Mouse (Mus musculus) midbrain, embryonic 11.5 days (tissue): ENCODE data around the gene Bcl11b. TPM values are rescaled to one million over a fixed set of nuclear protein-coding genes. Genes with fewer than 3 reads are reported as not detected.

Source experiments
- ATAC-seq: fragments of 200-750 bp; cut with Nextera tagmentation; 2 replicates; pipeline ENCODE4 v1.8.0; 2017; ENCODE audit warnings: moderate TSS enrichment, moderate library complexity; ENCODE audit not compliant: low FRiP score
- DNase-seq: peaks from one replicate; pipeline ENCODE4 v3.0.0; 2015; ENCODE audit warnings: low spot score; ENCODE audit errors: missing footprints
- H3K27ac ChIP-seq: fragments of 300-500 bp; sonication (generic); 2 replicates; pipeline ENCODE4 v1.5.1; 2014; ENCODE audit warnings: low read depth, low read length
- H3K27me3 ChIP-seq: fragments of 300-500 bp; sonication (generic); 2 replicates; pipeline ENCODE4 v1.6.1; 2014; ENCODE audit warnings: mild to moderate bottlenecking, low read length, moderate library complexity, mixed read lengths; ENCODE audit not compliant: control insufficient read depth, insufficient read depth
- H3K36me3 ChIP-seq: fragments of 300-500 bp; sonication (generic); 2 replicates; pipeline ENCODE4 v1.6.1; 2014; ENCODE audit warnings: mild to moderate bottlenecking, low read length, moderate library complexity, mixed read lengths; ENCODE audit not compliant: control insufficient read depth, insufficient read depth
- H3K4me1 ChIP-seq: fragments of 300-500 bp; sonication (generic); 2 replicates; pipeline ENCODE4 v1.6.1; 2014; ENCODE audit warnings: low read length; ENCODE audit not compliant: control insufficient read depth, insufficient read depth
- H3K4me2 ChIP-seq: fragments of 300-500 bp; sonication (generic); 2 replicates; pipeline ENCODE4 v1.6.1; 2014; ENCODE audit warnings: mild to moderate bottlenecking, moderate library complexity
- H3K4me3 ChIP-seq: fragments of 300-500 bp; sonication (generic); 2 replicates; pipeline ENCODE4 v1.5.1; 2014; ENCODE audit warnings: low read depth, low read length
- H3K9ac ChIP-seq: fragments of 300-500 bp; sonication (generic); 2 replicates; pipeline ENCODE4 v1.6.1; 2014; ENCODE audit warnings: low read length
- H3K9me3 ChIP-seq: fragments of 300-500 bp; sonication (generic); 2 replicates; pipeline ENCODE4 v1.6.1; 2016; ENCODE audit warnings: low read length; ENCODE audit not compliant: control insufficient read depth
- WGBS: fragments of 180-500 bp; shearing (Covaris S2); extraction: QIAGEN DNeasy Blood & Tissue Kit; methylation state at CpG from one replicate; pipeline ENCODE4 v1.1.7; 2014; 5-methylcytosine and 5-hydroxymethylcytosine counted together
- polyA plus RNA-seq: library from polyadenylated mRNA; unstranded; fragments of >200 nt; fragmentation: Nextera tagmentation; extraction: Ambion mirVana; gene quantifications from 2 replicates; pipeline ENCODE4 v1.2.1, GENCODE M21; 2014

Bcl11b gene
- polyA plus RNA-seq, 1 experiment from 2014 or later = 6.3 TPM

DNA sequence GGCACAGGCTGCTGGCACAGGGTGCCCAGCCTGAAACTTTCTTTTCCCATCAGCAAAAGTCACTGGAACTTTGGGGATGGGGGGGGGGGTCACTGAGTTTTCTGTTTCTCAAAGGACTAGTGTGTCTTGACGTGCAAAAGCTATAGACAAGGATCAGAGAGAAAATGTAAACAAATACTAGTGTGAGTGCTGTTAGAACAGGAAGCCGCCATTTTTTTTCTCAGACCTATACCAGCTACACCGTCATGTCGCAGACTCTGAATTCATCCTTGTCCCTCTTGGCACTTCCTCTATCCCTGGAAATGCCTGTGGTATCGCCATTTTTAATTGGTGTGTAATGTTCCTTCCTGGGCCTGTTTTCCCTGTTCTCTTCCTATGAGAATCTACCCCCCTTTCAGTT lies 66.4 kb downstream of the Bcl11b start:
- no peak for DNase-seq
- Histone ChIP-seq H3K36me3 (no peaks in the 10 kb centered on the region), H3K4me1 (peaks cover 24% of the 10 kb centered on the region), H3K27ac (no peak overlapping the region), H3K4me2 (no peak overlapping the region), H3K27me3 (no peaks in the 10 kb centered on the region), H3K9ac (no peak overlapping the region), H3K9me3 (no peaks in the 10 kb centered on the region), H3K4me3 (no peak overlapping the region)
- 92% methylated on average over 5 of the region's 5 CpGs for WGBS
- no peak for ATAC-seq

DNA sequence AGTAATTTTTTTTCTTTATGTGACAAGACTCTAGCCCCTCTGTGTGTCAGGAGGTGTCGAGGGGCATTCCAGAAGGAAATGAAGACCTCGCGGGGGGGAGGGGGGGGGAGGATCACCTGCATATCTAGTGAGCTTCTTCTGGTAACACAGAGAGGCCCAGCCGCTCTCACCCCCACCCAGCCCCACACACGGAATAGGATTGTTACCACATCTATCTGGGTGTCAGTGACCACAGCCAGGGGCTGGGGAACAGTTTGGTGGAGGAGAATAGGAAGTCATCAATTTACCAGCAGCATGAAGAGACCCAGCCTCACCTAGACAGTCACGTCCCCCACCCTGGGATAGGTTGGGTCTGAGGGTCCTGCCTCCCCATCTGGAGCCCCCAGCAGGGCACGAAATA lies 67.0 kb downstream of the Bcl11b start:
- no peaks in the 10 kb centered on the region for H3K36me3 ChIP-seq

DNA sequence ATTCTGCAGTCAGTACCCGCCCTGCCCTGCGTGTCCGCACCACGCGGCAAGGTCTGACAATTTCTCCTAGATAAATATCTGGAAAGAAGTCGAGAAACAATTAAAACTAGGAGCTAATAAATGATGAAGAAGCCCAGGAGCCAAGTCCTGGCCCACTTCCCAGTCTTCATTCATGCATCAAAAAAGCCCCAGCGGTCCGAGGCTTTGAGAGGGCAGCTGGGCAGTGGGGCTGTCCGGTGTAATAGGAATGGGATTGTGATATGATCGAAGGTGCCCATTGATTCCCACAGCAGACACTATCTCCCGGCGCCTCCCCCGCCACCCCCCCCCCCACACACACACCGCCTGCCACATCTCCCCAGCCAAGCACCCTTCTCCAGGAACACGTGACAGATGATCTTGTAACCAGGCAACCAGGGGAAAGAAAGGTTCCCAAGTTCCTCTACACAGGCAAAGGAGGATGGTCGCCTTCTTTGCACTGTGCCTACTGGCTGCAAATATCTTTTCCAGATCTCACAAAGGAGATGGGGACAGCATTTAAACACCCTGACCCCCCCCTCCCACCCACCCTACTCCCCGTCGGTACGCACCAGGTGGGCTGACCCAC lies 68.5 kb downstream of the Bcl11b start:
- H3K9me3 ChIP-seq = no peaks in the 10 kb centered on the region
- 75% methylated on average over 19 of the region's 19 CpGs for WGBS
- no peak overlapping the region for H3K27ac ChIP-seq
- H3K9ac ChIP-seq = no peak overlapping the region
- H3K4me1 ChIP-seq = peaks cover 30% of the 10 kb centered on the region
- H3K4me2 ChIP-seq = no peak overlapping the region
- no peaks in the 10 kb centered on the region for H3K27me3 ChIP-seq
- H3K4me3 ChIP-seq = no peak overlapping the region
- ATAC-seq (peak; percentile 57; the same call in 1 of the 2 replicates), DNase-seq (no peak)
- H3K36me3 ChIP-seq = no peaks in the 10 kb centered on the region

More for the DNA sequence above, 67.0 kb downstream of the Bcl11b start:
- Histone ChIP-seq H3K9ac (no peak overlapping the region), H3K4me3 (no peak overlapping the region), H3K9me3 (no peaks in the 10 kb centered on the region), H3K4me2 (no peak overlapping the region), H3K4me1 (peaks cover 26% of the 10 kb centered on the region), H3K27me3 (no peaks in the 10 kb centered on the region), H3K27ac (no peak overlapping the region)
- WGBS = 83% methylated on average over 7 of the region's 7 CpGs
- ATAC-seq (no peak), DNase-seq (no peak)

DNA sequence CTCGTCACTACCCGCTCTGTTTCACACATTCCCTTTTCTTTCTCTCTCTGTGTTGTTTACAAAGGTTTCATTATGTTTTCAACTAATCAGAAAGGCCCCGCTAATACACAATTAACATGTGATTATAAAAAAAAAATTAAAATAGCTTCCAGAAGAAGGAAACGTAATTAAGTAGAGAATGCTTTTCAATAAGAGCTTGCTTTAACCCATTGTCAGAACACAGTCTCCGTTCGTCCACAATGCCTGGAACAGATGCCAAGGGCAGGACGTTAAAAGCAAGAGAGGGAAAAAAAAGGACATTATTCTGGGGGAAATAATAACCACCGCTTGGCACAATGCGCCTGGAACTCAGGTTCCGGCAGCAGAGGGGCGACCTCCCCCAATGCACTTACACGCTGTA lies 71.3 kb downstream of the Bcl11b start:
- no peak overlapping the region for H3K9ac ChIP-seq
- no peaks in the 10 kb centered on the region for H3K9me3 ChIP-seq
- DNase-seq = no peak
- no peak overlapping the region for H3K4me3 ChIP-seq
- no peak for ATAC-seq
- H3K27me3 ChIP-seq = no peaks in the 10 kb centered on the region
- 70% methylated on average over 12 of the region's 12 CpGs for WGBS
- H3K4me2 ChIP-seq = no peak overlapping the region
- peak overlapping the region; percentile 32 for H3K27ac ChIP-seq
- H3K4me1 ChIP-seq = peaks cover 36% of the 10 kb centered on the region
- no peaks in the 10 kb centered on the region for H3K36me3 ChIP-seq

DNA sequence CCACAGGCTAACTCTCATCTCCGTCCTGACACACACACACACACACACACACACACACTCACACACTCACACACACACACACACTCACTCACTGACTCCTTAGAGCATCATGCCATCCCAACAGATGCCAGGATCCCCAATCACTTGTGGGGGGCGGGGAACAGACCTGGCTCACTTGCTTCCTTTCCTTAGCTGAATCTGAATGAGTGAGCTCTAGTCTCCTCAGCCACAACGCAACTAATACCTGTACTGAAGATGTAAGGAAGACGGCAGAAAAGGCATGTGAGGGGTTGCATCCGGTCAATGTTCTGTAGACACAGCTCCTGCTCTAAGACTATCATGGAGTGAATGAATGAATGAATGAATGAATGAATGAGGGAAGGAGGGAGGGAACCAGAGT lies 71.9 kb downstream of the Bcl11b start:
- H3K4me3 ChIP-seq = no peak overlapping the region
- no peaks in the 10 kb centered on the region for H3K36me3 ChIP-seq
- no peak for ATAC-seq
- no peak for DNase-seq
- no peaks in the 10 kb centered on the region for H3K9me3 ChIP-seq
- no peak overlapping the region for H3K4me2 ChIP-seq
- H3K9ac ChIP-seq = no peak overlapping the region
- H3K27ac ChIP-seq = no peak overlapping the region
- no peaks in the 10 kb centered on the region for H3K27me3 ChIP-seq
- peaks cover 36% of the 10 kb centered on the region for H3K4me1 ChIP-seq
- WGBS = 87% methylated on average over 5 of the region's 5 CpGs

DNA sequence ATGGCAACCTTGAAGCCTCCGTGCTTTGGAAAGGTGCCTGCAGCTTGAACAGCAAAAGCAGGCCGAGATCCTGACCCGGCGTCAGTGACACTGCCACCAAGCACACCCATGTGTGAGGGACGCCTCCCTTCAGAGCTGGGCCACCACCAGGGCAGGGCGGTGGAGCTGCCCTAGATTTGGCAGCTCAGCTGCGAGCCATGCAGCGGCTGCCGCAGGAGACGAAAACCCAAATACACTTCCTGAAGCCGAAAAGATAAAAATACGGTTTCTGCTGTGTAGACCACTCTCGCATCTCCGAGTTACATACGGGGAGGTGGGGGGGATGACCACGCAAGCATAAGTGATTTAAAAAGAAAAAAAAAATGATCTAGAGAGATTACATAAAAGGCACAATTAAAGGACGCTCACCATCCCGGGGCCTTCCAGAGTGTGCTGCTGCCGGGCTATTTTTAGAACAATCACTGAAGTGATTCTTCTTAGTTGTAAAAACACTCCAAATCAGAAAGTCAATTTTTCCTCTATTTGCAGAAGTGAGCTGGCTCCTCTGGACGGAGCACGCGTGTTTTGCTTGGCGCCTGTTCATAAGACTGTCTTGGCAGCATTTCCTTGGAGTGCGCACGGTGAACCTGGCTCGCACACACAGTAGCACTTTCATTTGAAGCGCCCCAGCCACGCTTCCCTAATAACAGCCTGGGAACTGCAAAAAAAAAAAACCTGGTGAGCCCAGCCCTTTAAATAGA lies 72.6 kb downstream of the Bcl11b start:
- Histone ChIP-seq H3K4me2 (no peak overlapping the region), H3K27ac (no peak overlapping the region), H3K27me3 (no peaks in the 10 kb centered on the region), H3K9me3 (no peaks in the 10 kb centered on the region), H3K9ac (no peak overlapping the region), H3K4me1 (peaks cover 36% of the 10 kb centered on the region), H3K36me3 (no peaks in the 10 kb centered on the region), H3K4me3 (no peak overlapping the region)
- WGBS = 84% methylated on average over 28 of the region's 28 CpGs
- DNase-seq (no peak), ATAC-seq (no peak)

DNA sequence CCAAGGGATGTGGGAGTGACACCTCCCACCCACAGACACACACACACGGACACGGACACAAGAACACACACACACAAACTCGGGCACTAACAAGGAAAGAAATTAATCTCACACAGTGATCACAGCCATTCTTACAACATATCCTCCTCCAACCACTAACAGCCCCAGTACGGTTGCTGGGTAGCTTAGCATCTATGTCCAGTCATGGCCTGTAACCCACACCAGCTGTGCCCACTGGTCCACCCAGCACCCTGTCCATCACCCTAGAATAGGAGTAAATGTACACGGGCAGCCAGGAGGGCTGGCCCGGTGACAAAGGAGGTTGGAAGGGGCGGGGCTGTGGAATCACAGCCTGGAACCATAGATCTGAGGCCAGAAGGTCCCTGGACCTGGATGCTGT lies 74.5 kb downstream of the Bcl11b start:
- 85% methylated on average over 7 of the region's 7 CpGs for WGBS
- ATAC-seq (peak; percentile 51), DNase-seq (no peak)
- no peaks in the 10 kb centered on the region for H3K9me3 ChIP-seq
- H3K4me3 ChIP-seq = no peak overlapping the region
- H3K36me3 ChIP-seq = no peaks in the 10 kb centered on the region
- no peak overlapping the region for H3K9ac ChIP-seq
- H3K27ac ChIP-seq = peak overlapping the region; percentile 48; the same call in 1 of the 2 replicates
- H3K4me2 ChIP-seq = no peak overlapping the region
- H3K4me1 ChIP-seq = peaks cover 30% of the 10 kb centered on the region
- H3K27me3 ChIP-seq = no peaks in the 10 kb centered on the region

DNA sequence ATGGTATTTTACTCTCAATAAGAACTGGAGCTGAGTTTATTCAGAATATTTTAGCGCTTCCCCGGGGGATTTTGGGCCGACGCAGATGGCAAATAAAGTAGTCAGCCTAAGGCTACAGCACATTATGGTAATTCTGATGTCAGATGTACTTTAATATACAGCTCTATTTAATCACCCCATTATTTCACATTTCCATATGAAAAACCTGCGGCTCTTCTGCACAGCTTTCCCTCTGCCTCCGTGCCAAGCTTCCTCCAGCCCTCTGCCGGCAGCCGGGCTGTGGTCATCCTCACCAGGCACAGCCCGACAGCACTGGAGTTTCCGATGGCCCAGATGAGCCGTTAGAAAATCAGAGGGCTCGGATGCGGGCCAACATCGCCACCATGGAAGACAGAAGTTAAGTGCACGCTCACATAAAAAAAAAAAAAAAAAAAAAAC lies 74.9 kb downstream of the Bcl11b start:
- Histone ChIP-seq H3K4me1 (peaks cover 30% of the 10 kb centered on the region), H3K9ac (no peak overlapping the region), H3K36me3 (no peaks in the 10 kb centered on the region), H3K4me2 (no peak overlapping the region), H3K27ac (no peak overlapping the region; the same call in 1 of the 2 replicates), H3K9me3 (no peaks in the 10 kb centered on the region), H3K27me3 (no peaks in the 10 kb centered on the region), H3K4me3 (no peak overlapping the region)
- WGBS = 63% methylated on average over 15 of the region's 15 CpGs
- DNase-seq (peak; percentile 89), ATAC-seq (peak; percentile 72)

DNA sequence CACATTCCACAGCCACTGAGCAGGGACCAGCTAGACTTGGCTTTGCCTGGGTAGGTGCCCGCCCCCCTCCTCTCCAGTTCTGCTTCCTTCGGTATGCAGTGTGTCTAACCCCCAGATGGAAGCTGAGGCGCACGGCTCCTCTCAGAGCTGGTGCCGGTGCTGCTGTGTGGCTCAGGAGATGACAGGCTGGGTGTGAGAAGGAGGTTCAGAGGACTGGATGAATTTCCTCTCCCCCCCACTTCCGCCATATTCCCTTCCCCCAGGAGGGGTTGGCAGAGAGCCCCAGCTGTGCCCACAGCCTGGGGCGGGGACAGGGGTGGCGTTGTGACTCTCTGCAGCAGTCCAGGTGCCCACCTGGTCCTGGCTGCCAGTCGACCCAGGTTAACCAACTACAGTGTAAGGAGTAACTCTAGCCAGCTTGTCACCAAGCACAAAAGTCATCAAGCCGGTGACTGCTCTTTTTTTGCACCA lies 75.4 kb downstream of the Bcl11b start:
- no peak for DNase-seq
- ATAC-seq = peak; percentile 68
- Histone ChIP-seq H3K9me3 (no peaks in the 10 kb centered on the region), H3K4me3 (no peak overlapping the region), H3K36me3 (no peaks in the 10 kb centered on the region), H3K4me2 (peak overlapping the region; percentile 12; the same call in 1 of the 2 replicates), H3K4me1 (peaks cover 30% of the 10 kb centered on the region), H3K9ac (0 out of 2 replicates have a peak overlapping the region, but pooled peaks have one; percentile 14), H3K27me3 (no peaks in the 10 kb centered on the region), H3K27ac (peak overlapping the region; percentile 20; the same call in 1 of the 2 replicates)
- WGBS = 63% methylated on average over 10 of the region's 10 CpGs
